Mouse (Mus musculus): ENCODE results near the gene Sec24c. TPM values are rescaled to one million over a fixed set of nuclear protein-coding genes. Genes with fewer than 3 reads are reported as not detected.

Gene Sec24c
- polyA plus RNA-seq, 1 experiment from 2014 or later = 117 TPM

GRCm38 (mm10) chr14:20707201-20708190, 33.4 kb downstream of the Sec24c start, which contains the start of gene Zswim8:
Zswim8 (plus strand) TSS chr14:20707552.
- no peaks in the 10 kb centered on the region for H3K27me3 ChIP-seq (replicated peaks; ENCODE audit: low read depth, poor library complexity, severe bottlenecking)
- peak within 1 kb of the TSS; percentile 99 for H3K4me3 ChIP-seq
- no peaks in the 10 kb centered on the region for H3K9me3 ChIP-seq
- peaks cover 30% of the 10 kb centered on the region for H3K4me1 ChIP-seq
- peaks cover 45% of the 10 kb centered on the region for H3K36me3 ChIP-seq (replicated peaks)
- H3K27ac ChIP-seq (replicated peaks) = peak within 1 kb of the TSS; percentile 95
- peak; percentile 92 for DNase-seq (ENCODE audit: low spot score)
- WGBS = under 1% methylated on average over 80 of the region's 80 CpGs

DNA sequence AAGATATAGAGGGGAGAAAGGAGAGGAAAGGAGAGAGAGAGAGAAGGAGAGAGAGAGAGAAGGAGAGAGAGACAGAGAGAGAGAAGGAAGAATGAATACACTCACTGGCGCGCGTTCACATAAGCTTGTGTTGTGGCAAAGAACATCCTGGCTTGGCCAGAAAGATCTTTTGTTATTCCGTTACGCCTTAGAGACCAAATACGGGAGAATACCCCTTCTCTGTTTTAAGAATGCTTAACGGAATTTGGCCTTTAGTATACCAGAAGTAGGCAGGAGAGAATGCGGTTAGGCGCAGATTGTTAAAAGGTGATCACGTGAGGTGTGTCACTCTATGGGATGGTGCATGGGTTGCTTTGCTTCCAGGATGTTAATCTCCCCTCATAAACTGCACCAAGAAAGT, 34.1 kb downstream of the Sec24c start:
- Histone ChIP-seq H3K9me3 (no peaks in the 10 kb centered on the region), H3K4me1 (peaks cover 30% of the 10 kb centered on the region), H3K27ac (replicated peaks) (peak overlapping the region; percentile 95), H3K36me3 (replicated peaks) (peaks cover 53% of the 10 kb centered on the region), H3K4me3 (peak overlapping the region; percentile 99), H3K27me3 (replicated peaks; ENCODE audit: low read depth, poor library complexity, severe bottlenecking) (no peaks in the 10 kb centered on the region)
- WGBS = 12% methylated on average over 10 of the region's 10 CpGs
- DNase-seq (ENCODE audit: low spot score) = no peak

GRCm38 (mm10) chr14:20713832-20714231, 39.7 kb downstream of the Sec24c start:
- no peak overlapping the region for H3K4me3 ChIP-seq
- H3K9me3 ChIP-seq = no peaks in the 10 kb centered on the region
- no peak for DNase-seq (ENCODE audit: low spot score)
- 78% methylated on average over 11 of the region's 11 CpGs for WGBS
- H3K27ac ChIP-seq (replicated peaks) = no peak overlapping the region
- no peaks in the 10 kb centered on the region for H3K27me3 ChIP-seq (replicated peaks; ENCODE audit: low read depth, poor library complexity, severe bottlenecking)
- H3K36me3 ChIP-seq (replicated peaks) = peaks cover 93% of the 10 kb centered on the region
- peaks cover 10% of the 10 kb centered on the region for H3K4me1 ChIP-seq

DNA sequence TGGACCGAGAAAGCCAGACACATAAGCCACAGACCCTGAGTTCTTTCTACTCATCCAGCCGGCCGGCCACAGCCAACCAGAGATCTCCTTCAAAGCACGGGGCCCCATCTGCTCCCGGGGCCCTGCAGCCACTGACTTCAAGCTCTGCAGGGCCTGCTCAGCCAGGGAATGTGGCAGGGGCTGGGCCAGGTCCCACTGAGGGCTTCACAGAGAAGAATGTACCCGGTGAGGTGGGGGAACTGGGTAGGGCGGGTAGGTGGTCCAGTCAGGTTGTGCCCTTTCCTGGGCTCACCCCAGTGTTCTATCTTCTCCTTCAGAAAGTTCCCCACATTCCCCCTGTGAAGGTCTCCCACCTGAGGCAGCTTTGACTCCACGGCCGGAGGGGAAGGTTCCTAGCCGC, 44.3 kb downstream of the Sec24c start:
- Histone ChIP-seq H3K4me3 (no peak overlapping the region), H3K27ac (replicated peaks) (no peak overlapping the region), H3K27me3 (replicated peaks; ENCODE audit: low read depth, poor library complexity, severe bottlenecking) (no peaks in the 10 kb centered on the region), H3K36me3 (replicated peaks) (peaks cover 100% of the 10 kb centered on the region), H3K4me1 (no peaks in the 10 kb centered on the region), H3K9me3 (no peaks in the 10 kb centered on the region)
- 91% methylated on average over 10 of the region's 10 CpGs for WGBS
- DNase-seq (ENCODE audit: low spot score) = no peak

- Histone ChIP-seq H3K27ac (replicated peaks) (no peak overlapping the region), H3K27me3 (replicated peaks; ENCODE audit: low read depth, poor library complexity, severe bottlenecking) (no peaks in the 10 kb centered on the region), H3K4me3 (no peak overlapping the region), H3K9me3 (no peaks in the 10 kb centered on the region), H3K4me1 (no peaks in the 10 kb centered on the region), H3K36me3 (replicated peaks) (peaks cover 100% of the 10 kb centered on the region)
- WGBS = 95% methylated on average over 12 of the region's 12 CpGs
- DNase-seq (ENCODE audit: low spot score) = no peak
These were observed 45.7 kb downstream of the Sec24c start for GRCm38 (mm10) chr14:20719767-20720166.

- Histone ChIP-seq H3K4me3 (no peak overlapping the region), H3K36me3 (replicated peaks) (peaks cover 100% of the 10 kb centered on the region), H3K27me3 (replicated peaks; ENCODE audit: low read depth, poor library complexity, severe bottlenecking) (no peaks in the 10 kb centered on the region), H3K27ac (replicated peaks) (no peak overlapping the region), H3K4me1 (no peaks in the 10 kb centered on the region), H3K9me3 (no peaks in the 10 kb centered on the region)
- WGBS = 93% methylated on average over 4 of the region's 4 CpGs
- DNase-seq (ENCODE audit: low spot score) = no peak
These were observed 47.3 kb downstream of the Sec24c start for GRCm38 (mm10) chr14:20721371-20721770.

DNA sequence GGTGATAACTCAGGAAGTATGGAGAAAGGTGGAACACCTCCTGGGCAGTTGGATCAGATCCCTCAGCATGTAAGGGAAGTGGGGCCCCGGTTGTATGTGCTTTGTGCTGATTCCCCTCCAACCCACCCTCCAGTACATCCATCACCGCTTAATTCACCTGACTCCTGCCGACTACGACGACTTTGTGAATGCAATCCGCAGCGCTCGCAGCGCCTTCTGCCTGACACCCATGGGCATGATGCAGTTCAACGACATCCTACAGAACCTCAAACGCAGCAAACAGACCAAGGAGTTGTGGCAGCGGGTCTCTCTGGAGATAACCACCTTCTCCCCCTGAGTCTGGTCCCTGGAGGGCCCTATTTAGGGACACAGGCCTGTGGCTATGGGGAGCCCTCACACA, 48.9 kb downstream of the Sec24c start:
- 92% methylated on average over 12 of the region's 12 CpGs for WGBS
- H3K9me3 ChIP-seq = no peaks in the 10 kb centered on the region

GRCm38 (mm10) chr14:20724043-20724442, 49.9 kb downstream of the Sec24c start:
- Histone ChIP-seq H3K9me3 (no peaks in the 10 kb centered on the region), H3K27ac (replicated peaks) (no peak overlapping the region), H3K4me1 (no peaks in the 10 kb centered on the region), H3K36me3 (replicated peaks) (peaks cover 100% of the 10 kb centered on the region), H3K4me3 (no peak overlapping the region), H3K27me3 (replicated peaks; ENCODE audit: low read depth, poor library complexity, severe bottlenecking) (no peaks in the 10 kb centered on the region)
- peak; percentile 66 for DNase-seq (ENCODE audit: low spot score)
- 41% methylated on average over 5 of the region's 5 CpGs for WGBS

More for the DNA sequence above, 48.9 kb downstream of the Sec24c start:
- H3K4me1 ChIP-seq = no peaks in the 10 kb centered on the region
- DNase-seq (ENCODE audit: low spot score) = no peak
- H3K36me3 ChIP-seq (replicated peaks) = peaks cover 100% of the 10 kb centered on the region
- H3K27ac ChIP-seq (replicated peaks) = no peak overlapping the region
- no peaks in the 10 kb centered on the region for H3K27me3 ChIP-seq (replicated peaks; ENCODE audit: low read depth, poor library complexity, severe bottlenecking)
- no peak overlapping the region for H3K4me3 ChIP-seq

DNA sequence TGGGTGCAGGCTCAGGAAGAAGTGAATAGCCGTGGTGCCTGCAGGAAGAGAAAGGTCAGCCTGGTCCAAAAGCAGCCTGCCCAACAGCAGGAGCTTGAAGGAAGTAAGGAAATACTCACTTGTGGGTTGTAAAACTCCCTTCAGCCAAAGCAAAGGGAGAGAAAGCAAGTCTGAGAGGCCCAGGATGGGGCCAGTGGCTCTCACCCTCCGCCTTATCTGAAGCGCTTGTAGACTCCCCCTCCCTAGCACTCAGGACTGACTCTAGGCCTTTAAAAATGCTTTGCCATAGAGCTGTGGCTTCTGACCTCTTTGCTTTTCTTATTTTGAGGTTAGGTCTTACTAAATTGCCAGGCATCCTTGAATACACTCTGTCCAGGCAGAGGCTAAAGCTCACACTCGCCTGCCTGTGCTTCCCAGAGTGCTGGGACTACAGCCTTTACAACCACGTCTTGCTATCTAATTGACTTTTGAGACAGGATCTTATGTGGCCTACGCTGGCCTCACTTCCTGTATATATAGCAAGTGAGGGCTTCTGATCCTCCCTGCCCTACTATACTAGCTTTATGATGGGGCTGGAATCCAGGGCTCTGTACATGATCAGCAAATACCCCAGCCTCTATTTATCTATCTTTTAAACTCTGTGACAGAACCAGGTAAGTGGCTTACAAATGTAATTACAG, 51.7 kb downstream of the Sec24c start:
- Histone ChIP-seq H3K9me3 (no peaks in the 10 kb centered on the region), H3K27me3 (replicated peaks; ENCODE audit: low read depth, poor library complexity, severe bottlenecking) (no peaks in the 10 kb centered on the region), H3K4me1 (no peaks in the 10 kb centered on the region), H3K4me3 (no peak overlapping the region), H3K36me3 (replicated peaks) (peaks cover 100% of the 10 kb centered on the region), H3K27ac (replicated peaks) (no peak overlapping the region)
- 84% methylated on average over 6 of the region's 6 CpGs for WGBS
- no peak for DNase-seq (ENCODE audit: low spot score)

- H3K36me3 ChIP-seq (replicated peaks) = peaks cover 78% of the 10 kb centered on the region
These were observed 55.8 kb downstream of the Sec24c start for GRCm38 (mm10) chr14:20729871-20730270.

GRCm38 (mm10) chr14:20730853-20731602, 56.9 kb downstream of the Sec24c start:
- 93% methylated on average over 9 of the region's 9 CpGs for WGBS
- no peaks in the 10 kb centered on the region for H3K27me3 ChIP-seq (replicated peaks; ENCODE audit: low read depth, poor library complexity, severe bottlenecking)
- DNase-seq (ENCODE audit: low spot score) = no peak
- no peaks in the 10 kb centered on the region for H3K9me3 ChIP-seq
- H3K36me3 ChIP-seq (replicated peaks) = peaks cover 76% of the 10 kb centered on the region
- H3K4me1 ChIP-seq = peaks cover 21% of the 10 kb centered on the region
- H3K4me3 ChIP-seq = no peak overlapping the region
- no peak overlapping the region for H3K27ac ChIP-seq (replicated peaks)

More at GRCm38 (mm10) chr14:20729871-20730270, 55.8 kb downstream of the Sec24c start:
- 93% methylated on average over 9 of the region's 9 CpGs for WGBS
- H3K27ac ChIP-seq (replicated peaks) = no peak overlapping the region
- no peaks in the 10 kb centered on the region for H3K27me3 ChIP-seq (replicated peaks; ENCODE audit: low read depth, poor library complexity, severe bottlenecking)
- no peaks in the 10 kb centered on the region for H3K9me3 ChIP-seq
- H3K4me3 ChIP-seq = no peak overlapping the region
- H3K4me1 ChIP-seq = peaks cover 16% of the 10 kb centered on the region
- DNase-seq (ENCODE audit: low spot score) = no peak

Data from embryonic facial prominence, embryonic 10.5 days (tissue).